Mouse (Mus musculus): ENCODE measurements at regions not wholly inside any gene's neighbourhood (a gene's known extent, or its start where the extent isn't known, plus 50 kb on each side); places are given as distances from the start of the nearest gene placed in this dataset.

GRCm38 (mm10) chr10:96496700-96497099 lies 120.1 kb upstream of the Btg1 start:
- no peak for DNase-seq (ENCODE audit: extremely low spot score, low spot score)

GRCm38 (mm10) chr10:96497482-96497881 lies 119.3 kb upstream of the Btg1 start:
- no peak for DNase-seq (ENCODE audit: extremely low spot score, low spot score)

GRCm38 (mm10) chr10:96499274-96499673 lies 117.5 kb upstream of the Btg1 start:
- DNase-seq (ENCODE audit: extremely low spot score, low spot score) = no peak

- DNase-seq (ENCODE audit: extremely low spot score, low spot score) = no peak
These were observed 114.6 kb upstream of the Btg1 start for GRCm38 (mm10) chr10:96502090-96502728.

- DNase-seq (ENCODE audit: extremely low spot score, low spot score) = no peak
These were observed 114.1 kb upstream of the Btg1 start for GRCm38 (mm10) chr10:96502736-96503135.

GRCm38 (mm10) chr10:96504340-96504739 lies 112.5 kb upstream of the Btg1 start:
- DNase-seq (ENCODE audit: extremely low spot score, low spot score) = no peak

- no peak for DNase-seq (ENCODE audit: extremely low spot score, low spot score)
These were observed 101.5 kb upstream of the Btg1 start for GRCm38 (mm10) chr10:96515164-96515922.

GRCm38 (mm10) chr10:96515923-96516258 lies 100.9 kb upstream of the Btg1 start:
- DNase-seq (ENCODE audit: extremely low spot score, low spot score) = no peak

GRCm38 (mm10) chr10:96519411-96519810 lies 97.4 kb upstream of the Btg1 start:
- DNase-seq (ENCODE audit: extremely low spot score, low spot score) = no peak

- no peak for DNase-seq (ENCODE audit: extremely low spot score, low spot score)
These were observed 95.6 kb upstream of the Btg1 start for GRCm38 (mm10) chr10:96520995-96521760.

- DNase-seq (ENCODE audit: extremely low spot score, low spot score) = no peak
These were observed 92.6 kb upstream of the Btg1 start for GRCm38 (mm10) chr10:96523967-96524801.

GRCm38 (mm10) chr10:96527864-96528263 lies 88.9 kb upstream of the Btg1 start:
- DNase-seq (ENCODE audit: extremely low spot score, low spot score) = no peak

GRCm38 (mm10) chr10:96534547-96535124 lies 82.2 kb upstream of the Btg1 start:
- no peak for DNase-seq (ENCODE audit: extremely low spot score, low spot score)

- DNase-seq (ENCODE audit: extremely low spot score, low spot score) = no peak
These were observed 81.3 kb upstream of the Btg1 start for GRCm38 (mm10) chr10:96535461-96535860.

GRCm38 (mm10) chr10:96540828-96541227 lies 76.0 kb upstream of the Btg1 start:
- no peak for DNase-seq (ENCODE audit: extremely low spot score, low spot score)

GRCm38 (mm10) chr10:96545312-96545711 lies 71.5 kb upstream of the Btg1 start:
- no peak for DNase-seq (ENCODE audit: extremely low spot score, low spot score)

GRCm38 (mm10) chr10:96545761-96546388 lies 70.9 kb upstream of the Btg1 start:
- no peak for DNase-seq (ENCODE audit: extremely low spot score, low spot score)

GRCm38 (mm10) chr10:96549651-96550050 lies 67.2 kb upstream of the Btg1 start:
- no peak for DNase-seq (ENCODE audit: extremely low spot score, low spot score)

- no peak for DNase-seq (ENCODE audit: extremely low spot score, low spot score)
These were observed 66.5 kb upstream of the Btg1 start for GRCm38 (mm10) chr10:96550266-96550665.

- DNase-seq (ENCODE audit: extremely low spot score, low spot score) = no peak
These were observed 59.5 kb upstream of the Btg1 start for GRCm38 (mm10) chr10:96557336-96557735.

GRCm38 (mm10) chr10:96565343-96565742 lies 51.5 kb upstream of the Btg1 start:
- no peak for DNase-seq (ENCODE audit: extremely low spot score, low spot score)

Data from neural tube, embryonic 10.5 days (tissue).